Mouse (Mus musculus): Measurements from ENCODE around the gene Acoxl. TPM values are rescaled to one million over a fixed set of nuclear protein-coding genes. Genes with fewer than 3 reads are reported as not detected.

Acoxl gene
- polyA plus RNA-seq, 1 experiment, result not detected

DNA sequence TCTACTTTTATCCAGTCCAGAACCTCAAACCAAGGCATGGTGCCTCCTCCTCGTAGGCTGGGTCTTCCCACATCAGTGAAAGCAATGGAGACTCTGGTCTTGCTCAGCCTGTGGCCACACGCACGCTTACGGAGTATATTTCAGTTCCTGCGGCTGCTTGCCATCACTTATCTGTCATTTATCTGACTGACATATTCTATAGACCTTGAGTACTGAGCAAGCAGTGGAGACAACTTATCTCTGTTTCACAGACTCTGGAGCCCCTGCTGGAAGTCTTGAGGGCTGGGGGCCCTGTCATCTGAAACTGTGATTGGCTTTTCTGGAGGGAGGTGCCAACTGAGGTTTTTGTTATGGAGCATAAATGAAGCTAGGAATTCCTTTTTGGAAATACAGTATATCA lies 75.4 kb downstream of the Acoxl start:
- no peak for TF ChIP-seq FLI1 (IDR thresholded peaks at IDR 0.05; ENCODE audit: low read length)
- no peak for TF ChIP-seq GATA1 (IDR thresholded peaks at IDR 0.05; ENCODE audit: borderline replicate concordance, low read length)
- Histone ChIP-seq H3K36me3 (replicated peaks; ENCODE audit: low read length) (no peaks in the 10 kb centered on the region), H3K27me3 (replicated peaks) (peaks cover 16% of the 10 kb centered on the region), H3K4me3 (replicated peaks) (no peak overlapping the region), H3K4me1 (peaks cover 31% of the 10 kb centered on the region), H3K9me3 (no peaks in the 10 kb centered on the region)

- Histone ChIP-seq H3K9me3 (no peaks in the 10 kb centered on the region), H3K27me3 (replicated peaks) (peaks cover 16% of the 10 kb centered on the region), H3K36me3 (replicated peaks; ENCODE audit: low read length) (no peaks in the 10 kb centered on the region), H3K4me1 (peaks cover 30% of the 10 kb centered on the region), H3K4me3 (replicated peaks) (peak overlapping the region; percentile 66)
- no peak for TF ChIP-seq FLI1 (IDR thresholded peaks at IDR 0.05; ENCODE audit: low read length)
- no peak for TF ChIP-seq GATA1 (IDR thresholded peaks at IDR 0.05; ENCODE audit: borderline replicate concordance, low read length)
Observed at GRCm38 (mm10) chr2:127916804-127917410, 78.2 kb downstream of the Acoxl start.

DNA sequence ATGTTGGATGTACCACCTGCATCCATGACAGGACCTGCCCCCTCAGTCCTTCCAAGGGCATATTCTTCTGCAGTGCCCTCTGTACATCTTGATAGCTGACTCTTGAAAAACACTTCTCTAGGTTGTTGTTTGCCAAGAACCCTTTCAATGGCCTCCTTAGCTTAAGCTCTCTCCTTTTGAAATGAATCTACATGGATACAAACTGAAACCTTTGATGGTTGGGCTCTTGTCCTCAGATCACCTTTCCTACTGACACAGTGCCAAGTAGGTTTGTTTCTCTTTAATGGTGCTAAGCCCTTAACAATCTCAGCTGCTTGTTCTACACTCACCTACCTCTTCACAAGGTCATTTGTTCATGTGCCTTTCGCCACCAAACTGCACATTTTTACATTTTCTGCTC lies 81.1 kb downstream of the Acoxl start:
- H3K27me3 ChIP-seq (replicated peaks), result peaks cover 18% of the 10 kb centered on the region
- peaks cover 30% of the 10 kb centered on the region for H3K4me1 ChIP-seq
- no peaks in the 10 kb centered on the region for H3K9me3 ChIP-seq
- H3K36me3 ChIP-seq (replicated peaks; ENCODE audit: low read length), result no peaks in the 10 kb centered on the region
- no peak overlapping the region for H3K4me3 ChIP-seq (replicated peaks)
- no peak for TF ChIP-seq GATA1 (IDR thresholded peaks at IDR 0.05; ENCODE audit: borderline replicate concordance, low read length)
- TF ChIP-seq FLI1 (IDR thresholded peaks at IDR 0.05; ENCODE audit: low read length), result no peak

DNA sequence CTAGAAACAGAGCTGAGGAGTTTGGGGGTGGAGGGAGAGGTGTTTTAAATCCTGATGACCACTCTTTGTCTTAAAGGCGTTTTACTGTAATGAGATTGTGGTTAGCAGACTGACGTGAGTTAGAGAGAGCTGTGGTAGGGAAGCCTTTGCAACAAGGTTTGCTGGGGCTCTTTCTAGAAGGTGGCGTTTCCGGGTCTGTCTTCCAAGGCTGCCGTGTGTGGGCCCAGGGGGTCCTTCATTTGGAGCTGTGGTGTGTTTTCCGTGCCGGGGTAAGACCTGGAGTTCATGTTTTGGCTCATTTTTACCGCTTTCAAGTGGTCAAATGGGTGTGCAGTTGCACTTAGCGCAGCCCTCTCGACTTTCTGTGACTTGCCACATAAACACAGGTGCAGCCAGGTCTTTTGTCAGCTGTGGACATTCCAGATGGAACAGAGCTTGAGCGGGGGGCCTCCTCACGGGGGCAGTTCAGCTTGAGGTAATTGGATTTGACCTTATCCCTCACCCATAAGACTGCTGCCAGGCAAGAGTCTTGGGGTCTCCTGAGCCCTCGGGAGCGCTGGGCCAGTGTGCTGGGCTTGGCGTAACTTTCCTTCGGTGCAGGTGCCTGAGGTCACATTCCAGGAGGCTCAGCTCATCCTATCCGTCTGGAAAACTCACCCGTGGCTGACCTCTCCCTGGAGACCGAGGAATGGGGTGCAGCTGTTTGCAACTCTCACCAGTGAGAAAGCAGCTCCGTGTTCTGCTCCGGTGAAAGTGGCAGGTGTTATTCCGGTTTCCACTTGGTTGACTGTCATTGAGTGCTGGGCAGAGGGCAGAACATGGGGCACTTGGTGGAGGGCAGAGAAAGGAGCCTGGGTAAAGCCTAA lies 83.6 kb downstream of the Acoxl start:
- TF ChIP-seq GATA1 (IDR thresholded peaks at IDR 0.05; ENCODE audit: borderline replicate concordance, low read length) (no peak), FLI1 (IDR thresholded peaks at IDR 0.05; ENCODE audit: low read length) (no peak)
- peaks cover 17% of the 10 kb centered on the region for H3K4me1 ChIP-seq
- no peaks in the 10 kb centered on the region for H3K9me3 ChIP-seq

DNA sequence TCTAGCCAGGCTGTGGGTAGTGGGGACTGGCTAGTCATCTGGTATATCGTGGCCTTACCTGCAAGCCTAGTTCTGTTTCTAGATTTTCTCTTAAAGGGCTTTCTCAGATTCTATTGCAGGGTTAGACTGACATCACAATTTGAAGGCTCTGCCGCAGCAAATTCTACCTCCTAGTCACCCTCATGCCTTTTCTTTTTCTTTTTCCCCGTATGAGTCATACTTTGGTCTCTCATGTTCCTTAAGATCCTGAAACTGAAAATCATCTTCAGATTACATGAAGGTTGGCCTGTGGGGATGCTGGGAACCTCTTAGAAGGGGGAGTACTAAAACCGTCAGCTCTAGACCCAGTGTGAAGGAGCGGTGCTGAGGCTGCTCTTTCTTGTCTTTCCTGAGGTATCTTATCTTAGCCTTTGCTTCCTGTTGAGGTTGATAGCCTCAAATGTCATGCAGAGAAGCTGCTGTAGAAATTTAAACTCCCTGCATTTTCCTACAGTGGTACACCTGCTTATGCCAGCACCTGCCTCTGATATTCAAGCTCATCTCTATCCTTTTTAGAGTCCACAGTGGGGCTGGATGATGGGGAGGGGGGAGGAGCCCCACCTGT lies 84.5 kb downstream of the Acoxl start:
- peaks cover 10% of the 10 kb centered on the region for H3K4me1 ChIP-seq
- H3K4me3 ChIP-seq (replicated peaks), result no peak overlapping the region
- no peaks in the 10 kb centered on the region for H3K9me3 ChIP-seq
- H3K36me3 ChIP-seq (replicated peaks; ENCODE audit: low read length), result no peaks in the 10 kb centered on the region
- H3K27me3 ChIP-seq (replicated peaks), result peaks cover 27% of the 10 kb centered on the region
- TF ChIP-seq GATA1 (IDR thresholded peaks at IDR 0.05; ENCODE audit: borderline replicate concordance, low read length) (no peak), FLI1 (IDR thresholded peaks at IDR 0.05; ENCODE audit: low read length) (no peak)

More for the DNA sequence above, 83.6 kb downstream of the Acoxl start:
- Histone ChIP-seq H3K27me3 (replicated peaks) (peaks cover 24% of the 10 kb centered on the region), H3K36me3 (replicated peaks; ENCODE audit: low read length) (no peaks in the 10 kb centered on the region), H3K4me3 (replicated peaks) (no peak overlapping the region)

- H3K36me3 ChIP-seq (replicated peaks; ENCODE audit: low read length), result no peaks in the 10 kb centered on the region
- no peak for TF ChIP-seq GATA1 (IDR thresholded peaks at IDR 0.05; ENCODE audit: borderline replicate concordance, low read length)
- TF ChIP-seq FLI1 (IDR thresholded peaks at IDR 0.05; ENCODE audit: low read length), result no peak
- peaks cover 36% of the 10 kb centered on the region for H3K27me3 ChIP-seq (replicated peaks)
- H3K4me1 ChIP-seq, result peaks cover 10% of the 10 kb centered on the region
- no peak overlapping the region for H3K4me3 ChIP-seq (replicated peaks)
- H3K9me3 ChIP-seq, result no peaks in the 10 kb centered on the region
Observed at GRCm38 (mm10) chr2:127926679-127927324, 88.1 kb downstream of the Acoxl start.

- TF ChIP-seq GATA1 (IDR thresholded peaks at IDR 0.05; ENCODE audit: borderline replicate concordance, low read length) (no peak), FLI1 (IDR thresholded peaks at IDR 0.05; ENCODE audit: low read length) (no peak)
- no peaks in the 10 kb centered on the region for H3K9me3 ChIP-seq
- no peaks in the 10 kb centered on the region for H3K36me3 ChIP-seq (replicated peaks; ENCODE audit: low read length)
- no peak overlapping the region for H3K4me3 ChIP-seq (replicated peaks)
- H3K4me1 ChIP-seq, result peaks cover 10% of the 10 kb centered on the region
- H3K27me3 ChIP-seq (replicated peaks), result peaks cover 28% of the 10 kb centered on the region
Observed at GRCm38 (mm10) chr2:127927452-127928273, 89.0 kb downstream of the Acoxl start.

- no peak overlapping the region for H3K4me3 ChIP-seq (replicated peaks)
- H3K36me3 ChIP-seq (replicated peaks; ENCODE audit: low read length), result no peaks in the 10 kb centered on the region
- no peaks in the 10 kb centered on the region for H3K9me3 ChIP-seq
- H3K4me1 ChIP-seq, result peaks cover 4% of the 10 kb centered on the region
- TF ChIP-seq GATA1 (IDR thresholded peaks at IDR 0.05; ENCODE audit: borderline replicate concordance, low read length) (no peak), FLI1 (IDR thresholded peaks at IDR 0.05; ENCODE audit: low read length) (no peak)
- peaks cover 27% of the 10 kb centered on the region for H3K27me3 ChIP-seq (replicated peaks)
Observed at GRCm38 (mm10) chr2:127928279-127928678, 89.6 kb downstream of the Acoxl start.

GRCm38 (mm10) chr2:127928871-127929270 lies 90.2 kb downstream of the Acoxl start:
- Histone ChIP-seq H3K36me3 (replicated peaks; ENCODE audit: low read length) (no peaks in the 10 kb centered on the region), H3K4me1 (no peaks in the 10 kb centered on the region), H3K27me3 (replicated peaks) (peaks cover 30% of the 10 kb centered on the region), H3K4me3 (replicated peaks) (no peak overlapping the region), H3K9me3 (no peaks in the 10 kb centered on the region)
- TF ChIP-seq FLI1 (IDR thresholded peaks at IDR 0.05; ENCODE audit: low read length) (no peak), GATA1 (IDR thresholded peaks at IDR 0.05; ENCODE audit: borderline replicate concordance, low read length) (no peak)

All from megakaryocyte, embryonic 14.5 days (primary cell).